Comparison of ENCODE assay signal across 15 mouse cellular contexts in the genomic region with DNA sequence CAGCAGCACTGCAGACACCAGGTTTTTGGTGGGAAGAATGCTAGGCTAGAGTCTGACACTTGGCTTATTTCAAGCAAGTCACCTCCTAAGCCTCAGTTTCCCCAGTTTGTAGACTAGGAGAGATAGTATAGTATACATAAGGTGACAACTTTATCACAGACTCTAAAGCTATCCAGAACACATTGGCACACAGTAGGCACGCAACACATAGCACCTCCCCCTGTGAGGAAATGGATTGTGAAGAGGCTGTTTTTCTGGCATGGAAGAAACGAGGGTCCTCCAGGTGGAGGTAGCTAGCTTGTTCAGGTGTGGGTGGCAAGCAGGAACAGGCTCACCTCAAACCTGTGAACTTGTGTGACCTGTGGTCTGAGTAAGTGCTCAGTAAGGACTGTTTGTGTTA. TPM values are rescaled to one million over a fixed set of nuclear protein-coding genes. Genes with fewer than 3 reads are reported as not detected.
DNase-seq lines count a peak whose midpoint lies in the region; ATAC-seq and TF ChIP-seq lines count a peak whose summit lies in the region.
"Had no signal": no experiment of that assay in that cellular context is flagged by ENCODE, and none has a peak within 500 bp of the region (broad histone marks: within the 10 kb centered on the region; RNA-seq: fewer than 3 reads in every experiment).

No protein-coding gene starts in this region.

- no peaks in the 10 kb centered on the region for H3K9me3 ChIP-seq in kidney, embryonic 16.5 days (ENCODE audit: low read length)
- H3K9me3 ChIP-seq in ES-Bruce4 (replicated peaks; ENCODE audit: control insufficient read depth, insufficient read depth, low read length, poor library complexity, severe bottlenecking): no peaks in the 10 kb centered on the region
- no peaks in the 10 kb centered on the region for H3K9me3 ChIP-seq in embryonic facial prominence, embryonic 13.5 days
- H3K9me3 ChIP-seq in liver, embryonic 15.5 days (replicated peaks): no peaks in the 10 kb centered on the region
- H3K9me3 ChIP-seq: heart, embryonic 10.5 days; limb, embryonic 12.5 days; midbrain, embryonic 13.5 days had no signal

- TF ChIP-seq CTCF in ES-Bruce4 (IDR thresholded peaks at IDR 0.05; ENCODE audit: low read depth, low read length): no peak

- H3K36me3 ChIP-seq in kidney, embryonic 16.5 days (ENCODE audit: insufficient read depth, low read length): peaks cover 30% of the 10 kb centered on the region
- H3K36me3 ChIP-seq in ES-Bruce4 (ENCODE audit: control insufficient read depth, insufficient read depth, low read length, poor library complexity, severe bottlenecking): peaks cover 9% of the 10 kb centered on the region
- H3K36me3 ChIP-seq in embryonic facial prominence, embryonic 13.5 days: peaks cover 38% of the 10 kb centered on the region
- peaks cover 45% of the 10 kb centered on the region for H3K36me3 ChIP-seq in liver, embryonic 15.5 days (replicated peaks)

- no peaks in the 10 kb centered on the region for H3K27me3 ChIP-seq in kidney, embryonic 16.5 days (ENCODE audit: insufficient read depth, low read length)
- H3K27me3 ChIP-seq in ES-Bruce4 (ENCODE audit: control insufficient read depth, insufficient read depth, low read length, poor library complexity, severe bottlenecking): no peaks in the 10 kb centered on the region
- no peaks in the 10 kb centered on the region for H3K27me3 ChIP-seq in embryonic facial prominence, embryonic 13.5 days
- peaks cover 2% of the 10 kb centered on the region; the same call in 1 of the 2 replicates for H3K27me3 ChIP-seq in liver, embryonic 15.5 days
- H3K27me3 ChIP-seq: limb, embryonic 12.5 days; midbrain, embryonic 13.5 days had no signal

- no peak for TF ChIP-seq POLR2A in ES-Bruce4 (IDR thresholded peaks at IDR 0.05; ENCODE audit: insufficient read depth, low read length)

- DNase-seq in kidney, postnatal 10 days: no peak
- DNase-seq in ovary, postnatal 14 days (ENCODE audit: low spot score): no peak
- DNase-seq in natural killer cell, adult 2 months (ENCODE audit: low spot score in 2 of 2): no peak
- no peak for DNase-seq in heart, adult 9 months (ENCODE audit: low spot score in 2 of 2)
- DNase-seq: cerebellum, postnatal 14 days; gastrocnemius, postnatal 14 days; thymus, postnatal 36 days had no signal

- no peak; the same call in 1 of the 2 replicates for ATAC-seq in kidney, embryonic 16.5 days (ENCODE audit: low FRiP score, low TSS enrichment)
- no peak for ATAC-seq in embryonic facial prominence, embryonic 13.5 days (ENCODE audit: insufficient number of reproducible peaks, insufficient read depth, low FRiP score, low TSS enrichment, low read depth)
- no peak for ATAC-seq in liver, embryonic 15.5 days (ENCODE audit: insufficient read depth)

- no peak overlapping the region; the same call in 1 of the 2 replicates for H3K4me2 ChIP-seq in kidney, embryonic 16.5 days (replicated peaks; ENCODE audit: low read depth, low read length)
- H3K4me2 ChIP-seq in embryonic facial prominence, embryonic 13.5 days: no peak overlapping the region
- H3K4me2 ChIP-seq in liver, embryonic 15.5 days: peak overlapping the region; percentile 34
- H3K4me2 ChIP-seq: limb, embryonic 12.5 days; midbrain, embryonic 13.5 days had no signal

- peaks cover 12% of the 10 kb centered on the region for H3K4me1 ChIP-seq in kidney, embryonic 16.5 days (ENCODE audit: insufficient read depth, low read length)
- H3K4me1 ChIP-seq in ES-Bruce4 (ENCODE audit: control insufficient read depth, insufficient read depth, low read length): peaks cover 5% of the 10 kb centered on the region
- peaks cover 7% of the 10 kb centered on the region for H3K4me1 ChIP-seq in embryonic facial prominence, embryonic 13.5 days
- peaks cover 26% of the 10 kb centered on the region for H3K4me1 ChIP-seq in liver, embryonic 15.5 days (replicated peaks)

- WGBS in kidney, embryonic 16.5 days: 67% methylated on average over 2 of the region's 2 CpGs
- 83% methylated on average over 2 of the region's 2 CpGs for WGBS in embryonic facial prominence, embryonic 13.5 days
- WGBS in liver, embryonic 15.5 days (ENCODE audit: insufficient replicate concordance): 58% methylated on average over 2 of the region's 2 CpGs

- H3K4me3 ChIP-seq in kidney, embryonic 16.5 days (ENCODE audit: low read length): no peak overlapping the region
- no peak overlapping the region for H3K4me3 ChIP-seq in ES-Bruce4 (ENCODE audit: low read depth, low read length)
- no peak overlapping the region for H3K4me3 ChIP-seq in embryonic facial prominence, embryonic 13.5 days
- no peak overlapping the region; the same call in 1 of the 2 replicates for H3K4me3 ChIP-seq in liver, embryonic 15.5 days (replicated peaks)
- H3K4me3 ChIP-seq: heart, embryonic 10.5 days; left cerebral cortex, adult 2 months; limb, embryonic 12.5 days; midbrain, embryonic 13.5 days had no signal

- H3K27ac ChIP-seq in kidney, embryonic 16.5 days (ENCODE audit: low read length): peak overlapping the region; percentile 92
- H3K27ac ChIP-seq in ES-Bruce4 (ENCODE audit: insufficient read depth, low read length): peak overlapping the region; percentile 66
- H3K27ac ChIP-seq in embryonic facial prominence, embryonic 13.5 days: peak overlapping the region; percentile 44; the same call in 1 of the 2 replicates
- peak overlapping the region; percentile 78 for H3K27ac ChIP-seq in liver, embryonic 15.5 days (replicated peaks)
- H3K27ac ChIP-seq: left cerebral cortex, adult 2 months; midbrain, embryonic 13.5 days had no signal

- 0 out of 2 replicates have a peak overlapping the region, but pooled peaks have one; percentile 45 for H3K9ac ChIP-seq in kidney, embryonic 16.5 days (replicated peaks; ENCODE audit: low read length)
- H3K9ac ChIP-seq in ES-Bruce4 (ENCODE audit: low read depth, poor library complexity, severe bottlenecking): peak overlapping the region; percentile 9; the same call in 1 of the 2 replicates
- H3K9ac ChIP-seq in embryonic facial prominence, embryonic 13.5 days: no peak overlapping the region
- H3K9ac ChIP-seq in liver, embryonic 15.5 days: no peak overlapping the region
- H3K9ac ChIP-seq: limb, embryonic 12.5 days had no signal

- TF ChIP-seq EP300 in ES-Bruce4 (IDR thresholded peaks at IDR 0.05; ENCODE audit: insufficient read depth, low read depth, low read length): no peak

RNA-seq across cellular contexts. Expression of gene Galr3, which starts 9.3 kb away (rescaled TPM):
- polyA plus RNA-seq in kidney, embryonic 16.5 days (2015; fragmentation: Nextera tagmentation; extraction: Ambion mirVana): not detected in 2 replicates
- polyA plus RNA-seq in ES-Bruce4 (2011; ENCODE audit: insufficient read depth, insufficient read length, low read depth, missing spikeins): not detected in 2 replicates
- polyA plus RNA-seq in embryonic facial prominence, embryonic 13.5 days (2015; fragmentation: Nextera tagmentation; extraction: Ambion mirVana): not detected in 2 replicates
- polyA plus RNA-seq in liver, embryonic 15.5 days (2015; fragmentation: Nextera tagmentation; extraction: Ambion mirVana): 0.17 TPM in 1 of 2 replicates, not detected in the other
- polyA plus RNA-seq: limb, embryonic 12.5 days; midbrain, embryonic 13.5 days had no signal

RNA-seq across cellular contexts. Expression of gene Ankrd54, which starts 11.7 kb away (rescaled TPM):
- polyA plus RNA-seq in kidney, embryonic 16.5 days (2015; fragmentation: Nextera tagmentation; extraction: Ambion mirVana): 51.7 and 52.5 TPM in 2 replicates
- polyA plus RNA-seq in ES-Bruce4 (2011; ENCODE audit: insufficient read depth, insufficient read length, low read depth, missing spikeins): 16.6 and 18.2 TPM in 2 replicates
- polyA plus RNA-seq in embryonic facial prominence, embryonic 13.5 days (2015; fragmentation: Nextera tagmentation; extraction: Ambion mirVana): 54.1 and 57.7 TPM in 2 replicates
- 47.9 and 55.1 TPM in 2 replicates for polyA plus RNA-seq in liver, embryonic 15.5 days (2015; fragmentation: Nextera tagmentation; extraction: Ambion mirVana)

RNA-seq across cellular contexts. Expression of gene H1f0, which starts 22.7 kb away (rescaled TPM):
- 521 and 528 TPM in 2 replicates for polyA plus RNA-seq in kidney, embryonic 16.5 days (2015; fragmentation: Nextera tagmentation; extraction: Ambion mirVana)
- polyA plus RNA-seq in ES-Bruce4 (2011; ENCODE audit: insufficient read depth, insufficient read length, low read depth, missing spikeins): 59.8 TPM in 2 replicates
- 533 and 546 TPM in 2 replicates for polyA plus RNA-seq in embryonic facial prominence, embryonic 13.5 days (2015; fragmentation: Nextera tagmentation; extraction: Ambion mirVana)
- 118 and 121 TPM in 2 replicates for polyA plus RNA-seq in liver, embryonic 15.5 days (2015; fragmentation: Nextera tagmentation; extraction: Ambion mirVana)

RNA-seq across cellular contexts. Expression of gene Eif3l, which starts 24.0 kb away (rescaled TPM):
- polyA plus RNA-seq in kidney, embryonic 16.5 days (2015; fragmentation: Nextera tagmentation; extraction: Ambion mirVana): 254 and 260 TPM in 2 replicates
- 598 and 608 TPM in 2 replicates for polyA plus RNA-seq in ES-Bruce4 (2011; ENCODE audit: insufficient read depth, insufficient read length, low read depth, missing spikeins)
- polyA plus RNA-seq in embryonic facial prominence, embryonic 13.5 days (2015; fragmentation: Nextera tagmentation; extraction: Ambion mirVana): 232 and 244 TPM in 2 replicates
- polyA plus RNA-seq in liver, embryonic 15.5 days (2015; fragmentation: Nextera tagmentation; extraction: Ambion mirVana): 116 and 117 TPM in 2 replicates

RNA-seq across cellular contexts. Expression of gene Micall1, which starts 57.7 kb away (rescaled TPM):
- polyA plus RNA-seq in kidney, embryonic 16.5 days (2015; fragmentation: Nextera tagmentation; extraction: Ambion mirVana): 8.5 and 8.9 TPM in 2 replicates
- 12.4 and 13.4 TPM in 2 replicates for polyA plus RNA-seq in ES-Bruce4 (2011; ENCODE audit: insufficient read depth, insufficient read length, low read depth, missing spikeins)
- polyA plus RNA-seq in embryonic facial prominence, embryonic 13.5 days (2015; fragmentation: Nextera tagmentation; extraction: Ambion mirVana): 12.8 and 13.8 TPM in 2 replicates
- 0.86 and 1.3 TPM in 2 replicates for polyA plus RNA-seq in liver, embryonic 15.5 days (2015; fragmentation: Nextera tagmentation; extraction: Ambion mirVana)

Comparison
In these comparisons a context has a peak if more than half of its experiments do, and no peak if none do; other contexts are left out.
1. H3K9ac ChIP-seq: peak in kidney, embryonic 16.5 days (single experiment) and ES-Bruce4 (single experiment); none in embryonic facial prominence, embryonic 13.5 days (single experiment) and liver, embryonic 15.5 days (single experiment).
2. Peak in every context shown above with its lines, with median percentiles within 50 percentile points of each other: H3K27ac ChIP-seq.